ENCODE assay signal across 15 mouse cellular contexts in the genomic region with DNA sequence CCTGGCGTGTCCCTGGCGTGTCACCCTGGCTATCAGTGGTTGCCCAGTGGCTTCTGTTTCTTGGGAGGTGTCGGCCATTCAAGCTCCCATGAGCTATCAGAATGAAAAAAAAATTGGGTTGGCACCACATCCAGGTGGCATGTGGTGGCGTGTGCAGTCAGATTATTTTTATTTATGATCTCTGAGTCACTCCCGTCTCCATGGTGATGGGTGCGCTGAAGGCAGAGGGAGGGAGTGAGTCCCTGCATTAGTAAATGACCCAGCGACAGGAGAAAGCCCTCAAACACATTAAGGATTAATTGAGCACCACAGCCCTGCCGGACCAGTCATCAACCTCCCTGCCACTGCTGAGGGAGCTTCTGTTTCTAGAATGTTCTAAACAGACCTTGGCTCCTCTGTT. TPM values are rescaled to one million over a fixed set of nuclear protein-coding genes. Genes with fewer than 3 reads are reported as not detected.
A peak's percentile ranks its signal among the peaks of the same experiment; 100 is the strongest.
DNase-seq lines count a peak whose midpoint lies in the region.
"Had no signal": no experiment of that assay in that cellular context is flagged by ENCODE, and none has a peak within 500 bp of the region (broad histone marks: within the 10 kb centered on the region; RNA-seq: fewer than 3 reads in every experiment).

No protein-coding gene starts in this region.

- DNase-seq in adrenal gland, adult 2 months, result peak; percentile 37
- no peak for DNase-seq in adrenal gland, postnatal 25 days
- peak; percentile 63 for DNase-seq in layer of hippocampus, adult 11-12 months (ENCODE audit: low spot score)
- DNase-seq in layer of hippocampus, adult 9-10 months (ENCODE audit: low spot score), result no peak
- DNase-seq in 3134 (ENCODE audit: extremely low read depth, insufficient read length, low spot score), result peak; percentile 58
- DNase-seq in layer of hippocampus, adult 8-10 months (ENCODE audit: low spot score in 2 of 2), result peak; percentile 56 to 66
- no peak for DNase-seq in Muller cell, postnatal 12 days (ENCODE audit: inconsistent ontology term)
- no peak for DNase-seq in embryo, embryonic 10 days (ENCODE audit: low spot score)
- DNase-seq: embryo, embryonic 11 days; gastrocnemius, postnatal 36 days; kidney, postnatal 14 days; lung, postnatal 14 days; thymus, postnatal 14 days had no signal

RNA-seq across cellular contexts. Expression of a gene that starts 52.3 kb away (rescaled TPM):
- 1 to 10 TPM; 1.5 to 1.7 TPM for total RNA-seq in adrenal gland, adult 2 months (2021)
- polyA plus RNA-seq in adrenal gland, adult 2 months (2012; rRNA removed), result 0.26 and 1.8 TPM in 2 replicates
- total RNA-seq in adrenal gland, postnatal 25 days (2021), result 0.90 and 2.1 TPM in 2 replicates
- total RNA-seq in layer of hippocampus, adult 8-10 months (2022), result 100 to 1,000 TPM; 116 to 122 (median 119) TPM
- total RNA-seq: MEL had no signal
- polyA plus RNA-seq: heart, embryonic 16.5 days had no signal

Comparison
In these comparisons a context has a peak if more than half of its experiments do, and no peak if none do; other contexts are left out.
1. DNase-seq: peak in adrenal gland, adult 2 months (single experiment), layer of hippocampus, adult 11-12 months (single experiment), 3134 (single experiment) and layer of hippocampus, adult 8-10 months (2 of 2); none in adrenal gland, postnatal 25 days (single experiment), layer of hippocampus, adult 9-10 months (single experiment), Muller cell, postnatal 12 days (single experiment) and embryo, embryonic 10 days (single experiment).
2. RNA of a gene that starts 52.3 kb away (total RNA-seq): 116 to 122 TPM in layer of hippocampus, adult 8-10 months; 0.90 to 2.1 TPM in adrenal gland, postnatal 25 days and 1.5 to 1.7 TPM in adrenal gland, adult 2 months; every median in the first group is over 10 times any median in the second.